Mouse (Mus musculus) forebrain, embryonic 16.5 days (tissue): Measurements from ENCODE around the gene Pln. TPM values are rescaled to one million over a fixed set of nuclear protein-coding genes. Genes with fewer than 3 reads are reported as not detected.

ENCODE experiments used
- polyA plus RNA-seq: library from polyadenylated mRNA; unstranded; fragments of >200 nt; fragmentation: Nextera tagmentation; extraction: Ambion mirVana; gene quantifications from 2 replicates; pipeline ENCODE4 v1.2.1, GENCODE M21; 2015

Pln gene
- polyA plus RNA-seq, 1 experiment from 2014 or later, result 2.1 TPM

Other genes starting within 250 kb of the Pln start
- gene Cep85l, start 42.3 kb downstream of the Pln start, polyA plus RNA-seq, result 8.3 and 9.0 TPM in 2 replicates